Mouse (Mus musculus) 416B (cell line): ENCODE results near the gene Exosc10.

Experiments used
- DNase-seq: peaks from one replicate; pipeline ENCODE4 v3.0.0; 2011; ENCODE audit warnings: low read depth

Exosc10 gene

GRCm38 (mm10) chr4:148607758-148608157 is 49.5 kb downstream of the Exosc10 start:
- peak; percentile 84 for DNase-seq

DNA sequence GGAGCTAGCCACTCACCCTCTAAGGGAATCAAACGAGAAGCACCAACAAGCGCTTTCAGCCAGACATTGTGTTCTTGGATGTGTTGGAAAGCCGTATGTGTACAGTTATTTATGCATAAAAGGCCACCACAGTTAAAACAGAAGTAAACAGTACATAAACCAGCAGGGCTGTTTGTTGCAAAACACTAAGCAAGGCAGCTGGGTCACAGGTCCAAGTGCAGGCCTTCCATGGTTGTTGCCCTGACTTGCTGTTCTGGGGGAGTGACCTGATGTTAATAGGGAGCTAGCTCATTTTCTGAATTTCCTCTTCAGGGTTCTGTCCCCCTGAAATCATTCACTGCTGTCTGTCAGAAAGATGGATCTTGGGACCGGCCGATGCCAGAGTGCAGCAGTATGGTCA is 51.6 kb downstream of the Exosc10 start:
- no peak for DNase-seq

DNA sequence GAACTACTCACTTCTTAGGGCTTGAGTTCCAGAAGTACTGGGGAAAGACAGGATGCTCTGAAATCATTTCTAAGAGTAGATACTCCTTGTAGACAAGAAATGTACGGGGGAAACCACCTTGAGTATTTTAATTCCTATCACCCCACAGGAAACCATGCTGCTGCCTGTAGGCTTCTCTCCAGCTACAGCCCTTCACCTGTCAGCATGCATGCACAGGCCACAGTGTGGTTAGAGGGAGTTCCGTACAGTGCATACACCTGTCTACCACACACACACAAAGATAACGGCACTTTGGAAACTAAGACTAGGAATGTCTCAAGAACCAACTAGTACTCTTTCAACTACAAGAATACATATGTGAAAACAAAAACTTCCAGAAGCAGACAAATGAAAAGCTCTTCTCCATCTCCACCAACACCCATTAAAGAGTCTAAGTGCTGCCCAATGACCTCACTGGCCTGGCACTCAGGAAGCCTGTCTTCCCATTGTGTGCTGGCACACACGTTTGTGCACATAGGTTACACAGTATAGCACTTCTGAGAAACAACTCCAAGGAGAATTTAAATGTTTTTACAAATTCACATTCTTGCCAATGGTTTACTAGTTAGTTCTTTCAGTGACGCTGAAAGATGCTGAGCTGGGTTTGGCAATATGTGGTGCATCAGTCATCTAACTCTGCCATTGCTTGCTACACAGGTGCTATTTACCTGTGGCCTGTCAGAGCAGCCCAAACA is 52.6 kb downstream of the Exosc10 start:
- DNase-seq: no peak

GRCm38 (mm10) chr4:148612557-148612956 is 54.3 kb downstream of the Exosc10 start:
- no peak for DNase-seq

- no peak for DNase-seq
Observed at GRCm38 (mm10) chr4:148613738-148614137, 55.5 kb downstream of the Exosc10 start.

DNA sequence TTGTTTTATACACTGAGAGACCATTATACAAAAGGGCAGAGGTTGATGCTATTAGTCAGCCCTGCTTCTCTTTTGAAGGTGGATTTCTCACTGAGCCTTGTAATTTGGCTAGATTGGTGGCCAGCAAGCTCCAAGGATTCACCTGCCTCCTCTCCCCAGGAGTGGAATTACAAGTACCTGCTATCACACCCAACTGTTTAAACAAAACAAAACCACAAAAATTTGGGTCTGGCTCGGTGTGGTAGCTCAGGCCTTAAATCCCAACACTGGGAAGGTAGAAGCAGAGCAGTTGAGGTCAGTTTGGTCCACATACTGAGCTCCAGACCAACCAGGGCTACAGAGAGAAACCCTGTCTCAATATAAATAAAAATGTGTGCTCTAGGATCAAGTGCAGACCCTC is 61.6 kb downstream of the Exosc10 start:
- no peak for DNase-seq

DNA sequence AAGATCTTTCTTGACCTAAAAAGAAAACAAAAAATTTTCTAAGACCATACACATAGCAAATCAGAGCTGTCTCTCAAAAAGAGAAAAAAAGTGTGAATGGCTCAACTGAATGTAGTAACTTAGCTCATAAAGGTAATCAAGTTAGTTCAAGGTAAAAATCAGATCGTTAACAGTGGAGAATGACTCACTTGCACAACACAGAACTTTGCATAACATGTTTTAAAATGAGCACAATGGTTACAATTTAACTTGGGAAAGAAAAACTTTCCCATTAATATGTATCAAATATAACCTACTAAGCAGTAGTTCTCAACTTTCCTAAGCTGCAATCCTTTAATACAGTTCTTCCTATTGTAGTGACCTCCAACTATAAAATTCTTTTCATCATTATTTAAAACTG is 62.5 kb downstream of the Exosc10 start:
- DNase-seq: no peak

DNA sequence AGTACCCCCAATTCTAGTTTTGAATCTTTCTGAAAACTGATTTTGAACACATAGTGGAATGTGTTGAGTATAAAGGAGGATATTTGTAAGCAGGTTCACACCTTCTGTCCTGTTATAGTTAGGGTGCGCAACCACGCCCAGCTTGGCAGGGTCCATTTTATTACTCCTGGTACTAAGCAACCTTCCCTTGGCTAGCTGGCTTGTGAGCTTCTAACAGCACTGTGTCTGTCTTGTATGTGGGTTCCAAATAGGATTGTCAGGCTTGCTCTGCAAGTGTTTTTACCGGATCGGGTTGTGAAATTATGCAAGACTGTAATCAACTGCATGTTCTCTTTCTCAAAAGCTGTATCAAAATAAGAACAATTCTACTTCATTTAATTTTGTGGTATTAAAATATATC is 64.3 kb downstream of the Exosc10 start:
- no peak for DNase-seq

DNA sequence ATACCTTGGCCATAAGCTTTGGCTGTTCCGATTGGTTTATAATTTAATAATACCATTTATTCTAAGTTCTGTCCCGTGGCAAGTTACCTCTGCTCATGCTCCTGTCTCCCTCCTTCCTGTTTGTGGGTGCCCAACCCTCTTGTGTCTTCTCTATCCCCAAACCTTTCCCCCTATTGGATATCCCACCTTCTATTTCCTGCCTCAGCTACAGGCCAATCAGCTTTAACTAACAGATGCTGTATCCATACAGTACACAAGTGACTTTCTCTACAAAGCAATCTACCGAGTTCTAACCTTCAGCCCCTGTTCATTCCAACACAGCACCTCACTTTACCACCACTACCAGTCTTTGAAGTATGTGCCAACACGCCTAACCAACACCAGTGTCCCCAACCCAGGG is 65.4 kb downstream of the Exosc10 start:
- DNase-seq: no peak

DNA sequence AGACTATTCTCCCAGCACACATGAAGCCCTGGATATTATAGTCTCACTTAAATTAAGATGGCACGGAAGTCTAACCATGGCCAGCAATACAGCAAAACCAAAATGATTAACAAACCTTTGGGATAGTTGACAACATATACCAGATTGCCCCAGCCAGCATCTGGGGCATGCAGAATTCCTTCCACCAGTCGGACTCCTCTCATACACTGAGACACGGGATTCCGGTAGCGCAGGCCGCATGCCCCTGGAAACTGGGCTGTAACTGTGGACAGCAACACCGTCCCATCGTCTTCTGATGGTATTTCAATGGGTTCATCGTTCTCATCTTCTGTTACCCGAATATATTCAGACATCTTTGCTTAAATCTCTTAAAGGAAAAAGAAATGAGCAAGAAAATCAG is 66.8 kb downstream of the Exosc10 start:
- no peak for DNase-seq

DNA sequence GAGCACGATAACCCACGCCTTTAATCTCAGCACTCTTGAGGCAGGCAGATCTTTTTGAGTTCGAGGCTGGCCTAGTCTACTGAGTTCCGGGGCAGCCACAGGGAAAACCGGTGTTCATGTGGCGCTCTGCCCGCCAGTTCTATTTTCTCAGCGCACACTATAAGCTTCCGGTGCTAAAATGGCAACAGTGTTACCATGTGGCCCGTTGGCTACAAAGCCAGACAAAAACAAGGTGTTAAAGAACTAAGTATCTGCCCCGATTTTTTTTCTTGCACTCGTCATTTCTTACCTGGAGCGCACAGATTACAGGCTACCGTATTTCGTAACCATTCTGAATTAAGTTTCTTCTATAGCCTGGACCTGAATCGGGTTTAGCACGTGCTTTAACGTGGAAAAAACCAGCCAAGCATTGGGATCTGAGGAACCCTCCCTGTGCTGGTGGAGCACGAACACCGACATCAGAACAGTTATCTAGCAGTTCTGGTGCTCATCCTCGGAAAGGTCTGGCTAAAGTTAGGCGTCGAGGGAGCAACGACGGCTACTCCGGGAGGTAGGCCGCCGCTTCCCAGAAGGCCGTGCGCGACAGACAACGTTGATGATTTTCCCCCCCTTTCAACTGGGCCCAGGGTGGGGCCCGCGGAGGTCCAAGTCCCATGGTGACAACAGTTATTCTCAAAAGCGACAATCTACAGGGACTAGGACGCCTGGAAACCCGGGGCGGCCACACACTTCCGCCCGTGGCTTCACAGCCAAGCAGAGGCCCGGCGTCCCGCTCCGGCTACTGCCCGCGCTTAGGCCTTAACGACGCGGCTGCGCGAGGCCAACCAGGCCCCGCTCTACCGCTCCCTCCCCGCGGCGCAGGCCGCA is 67.8 kb downstream of the Exosc10 start:
- peak; percentile 87 for DNase-seq

- DNase-seq: peak; percentile 96
Observed at GRCm38 (mm10) chr4:148626623-148627185, 68.5 kb downstream of the Exosc10 start, which contains the start of gene Tardbp. Tardbp (minus strand) TSS chr4:148627019.

GRCm38 (mm10) chr4:148627246-148627645 is 69.0 kb downstream of the Exosc10 start:
- no peak for DNase-seq
